Mouse (Mus musculus) C2C12 (cell line): ENCODE results near the gene Tespa1. TPM values are rescaled to one million over a fixed set of nuclear protein-coding genes. Genes with fewer than 3 reads are reported as not detected.

ENCODE experiments used
- H3K27me3 ChIP-seq: one replicate; pipeline ENCODE4 v1.6.1; 2011; ENCODE audit not compliant: control insufficient read depth, insufficient read depth, insufficient read length
- H3K36me3 ChIP-seq: one replicate; pipeline ENCODE4 v1.6.1; 2011; ENCODE audit not compliant: control insufficient read depth, insufficient read depth
- H3K4me3 ChIP-seq: one replicate; pipeline ENCODE4 v1.5.1; 2011; ENCODE audit warnings: mild to moderate bottlenecking, control low read depth; ENCODE audit not compliant: poor library complexity, insufficient read depth, severe bottlenecking
- H3K79me2 ChIP-seq: one replicate; pipeline ENCODE4 v1.6.1; 2011; ENCODE audit not compliant: control insufficient read depth, insufficient read depth
- H3K79me3 ChIP-seq: one replicate; pipeline ENCODE4 v1.6.1; 2011; ENCODE audit warnings: low read depth, control low read depth
- H3ac ChIP-seq: one replicate; pipeline ENCODE3; 2011; ENCODE audit warnings: low read depth; ENCODE audit not compliant: control insufficient read depth, insufficient read length
- CEBPB ChIP-seq: IDR thresholded peaks from one replicate; pipeline ENCODE4 v1.6.1; 2011; ENCODE audit warnings: low read depth, mild to moderate bottlenecking, control low read depth, moderate library complexity
- CTCF ChIP-seq: IDR thresholded peaks from one replicate; pipeline ENCODE4 v1.5.1; 2011; ENCODE audit not compliant: control insufficient read depth, insufficient read depth, insufficient read length
- FOSL1 ChIP-seq: IDR thresholded peaks from one replicate; pipeline ENCODE4 v1.8.0; 2011; ENCODE audit warnings: mild to moderate bottlenecking, low read length; ENCODE audit not compliant: poor library complexity, insufficient read depth, severe bottlenecking
- MAX ChIP-seq: IDR thresholded peaks from one replicate; pipeline ENCODE4 v1.6.1; 2011; ENCODE audit warnings: mild to moderate bottlenecking, control low read depth
- MYOD1 ChIP-seq: IDR thresholded peaks from one replicate; pipeline ENCODE4 v1.6.1; 2011; ENCODE audit warnings: low read depth; ENCODE audit not compliant: control insufficient read depth, insufficient read length
- MYOG ChIP-seq: IDR thresholded peaks from one replicate; pipeline ENCODE4 v1.6.1; 2011; ENCODE audit not compliant: control insufficient read depth, insufficient read length; ENCODE audit errors: extremely low read depth
- USF1 ChIP-seq: IDR thresholded peaks from one replicate; pipeline ENCODE4 v1.6.1; 2011; ENCODE audit warnings: low read depth, mild to moderate bottlenecking, control low read depth, moderate library complexity
- polyA plus RNA-seq: library from polyadenylated mRNA; unstranded; fragments of >200 nt; fragmentation: generic; extraction: Trizol; gene quantifications from one replicate; pipeline ENCODE4 v1.2.1, GENCODE M21; 2012; ENCODE audit warnings: missing spikeins

Tespa1 gene
- polyA plus RNA-seq, 1 experiment = not detected

- Histone ChIP-seq H3K79me3 (no peaks in the 10 kb centered on the region), H3K79me2 (no peaks in the 10 kb centered on the region), H3K36me3 (no peaks in the 10 kb centered on the region), H3K27me3 (no peaks in the 10 kb centered on the region), H3ac (no peak overlapping the region), H3K4me3 (no peak overlapping the region)
- no peak for TF ChIP-seq CTCF
- no peak for TF ChIP-seq MYOD1
- no peak for TF ChIP-seq CEBPB
- no peak for TF ChIP-seq MAX
- no peak for TF ChIP-seq USF1
- TF ChIP-seq FOSL1 = no peak
- TF ChIP-seq MYOG = no peak
These were observed 45.7 kb downstream of the Tespa1 start for GRCm38 (mm10) chr10:130368384-130368783.

- H3K79me3 ChIP-seq = no peaks in the 10 kb centered on the region
- no peak overlapping the region for H3ac ChIP-seq
- no peaks in the 10 kb centered on the region for H3K79me2 ChIP-seq
- H3K4me3 ChIP-seq = no peak overlapping the region
- H3K27me3 ChIP-seq = no peaks in the 10 kb centered on the region
- no peaks in the 10 kb centered on the region for H3K36me3 ChIP-seq
- TF ChIP-seq CTCF (no peak), MYOG (no peak), CEBPB (no peak), FOSL1 (no peak), USF1 (no peak), MYOD1 (no peak), MAX (no peak)
These were observed 47.5 kb downstream of the Tespa1 start for GRCm38 (mm10) chr10:130370005-130370682.

GRCm38 (mm10) chr10:130371644-130372043 lies 49.0 kb downstream of the Tespa1 start:
- H3K36me3 ChIP-seq = no peaks in the 10 kb centered on the region
- H3K4me3 ChIP-seq = no peak overlapping the region
- H3K79me3 ChIP-seq = no peaks in the 10 kb centered on the region
- no peaks in the 10 kb centered on the region for H3K27me3 ChIP-seq
- TF ChIP-seq MYOD1 (no peak), MAX (no peak), MYOG (no peak), CTCF (no peak), USF1 (no peak), FOSL1 (no peak), CEBPB (no peak)
- no peaks in the 10 kb centered on the region for H3K79me2 ChIP-seq
- no peak overlapping the region for H3ac ChIP-seq

- Histone ChIP-seq H3K27me3 (no peaks in the 10 kb centered on the region), H3ac (no peak overlapping the region), H3K79me2 (no peaks in the 10 kb centered on the region), H3K36me3 (no peaks in the 10 kb centered on the region), H3K4me3 (no peak overlapping the region), H3K79me3 (no peaks in the 10 kb centered on the region)
- TF ChIP-seq CEBPB (no peak), MYOG (no peak)
These were observed 50.0 kb downstream of the Tespa1 start for GRCm38 (mm10) chr10:130372491-130373173.

- no peaks in the 10 kb centered on the region for H3K79me3 ChIP-seq
- TF ChIP-seq CEBPB = no peak
- no peak for TF ChIP-seq USF1
- no peak for TF ChIP-seq MYOG
- TF ChIP-seq MYOD1 = no peak
- no peak for TF ChIP-seq CTCF
- no peak for TF ChIP-seq FOSL1
- H3ac ChIP-seq = no peak overlapping the region
- H3K4me3 ChIP-seq = no peak overlapping the region
- no peaks in the 10 kb centered on the region for H3K36me3 ChIP-seq
- no peaks in the 10 kb centered on the region for H3K27me3 ChIP-seq
- no peaks in the 10 kb centered on the region for H3K79me2 ChIP-seq
These were observed 52.5 kb downstream of the Tespa1 start for GRCm38 (mm10) chr10:130375145-130375544.
